Comparison of ENCODE assay signal across 20 mouse cellular contexts in genomic region chr4:45037455-45038410, GRCm38 (mm10). TPM values are rescaled to one million over a fixed set of nuclear protein-coding genes. Genes with fewer than 3 reads are reported as not detected.
DNase-seq lines count a peak whose midpoint lies in the region; ATAC-seq and TF ChIP-seq lines count a peak whose summit lies in the region.
"Had no signal": no experiment of that assay in that cellular context is flagged by ENCODE, and none has a peak within 500 bp of the region (broad histone marks: within the 10 kb centered on the region; RNA-seq: fewer than 3 reads in every experiment).

No protein-coding gene starts in this region.

- H3K4me2 ChIP-seq in limb, embryonic 14.5 days (replicated peaks; ENCODE audit: low read depth, low read length, severe bottlenecking) = no peak overlapping the region
- H3K4me2 ChIP-seq in heart, embryonic 12.5 days = 0 out of 2 replicates have a peak overlapping the region, but pooled peaks have one; percentile 1
- H3K4me2 ChIP-seq: forebrain, embryonic 13.5 days; hindbrain, embryonic 12.5 days; midbrain, embryonic 13.5 days; stomach, embryonic 15.5 days had no signal

- 88% methylated on average over 13 of the region's 13 CpGs for WGBS in limb, embryonic 14.5 days
- 91% methylated on average over 13 of the region's 13 CpGs for WGBS in limb, embryonic 10.5 days
- WGBS in heart, embryonic 12.5 days = 42% methylated on average over 13 of the region's 13 CpGs

- no peak overlapping the region for H3K4me3 ChIP-seq in limb, embryonic 14.5 days (replicated peaks; ENCODE audit: low read length)
- H3K4me3 ChIP-seq in limb, embryonic 10.5 days = no peak overlapping the region
- H3K4me3 ChIP-seq in heart, embryonic 12.5 days = no peak overlapping the region
- H3K4me3 ChIP-seq: forebrain, embryonic 13.5 days; hindbrain, embryonic 12.5 days; midbrain, embryonic 13.5 days; stomach, embryonic 15.5 days had no signal

- H3K27me3 ChIP-seq in limb, embryonic 14.5 days (ENCODE audit: control insufficient read depth, insufficient read depth, low read length) = no peaks in the 10 kb centered on the region
- no peaks in the 10 kb centered on the region for H3K27me3 ChIP-seq in limb, embryonic 10.5 days (ENCODE audit: low read depth, poor library complexity, severe bottlenecking)
- no peaks in the 10 kb centered on the region for H3K27me3 ChIP-seq in heart, embryonic 12.5 days (replicated peaks)
- H3K27me3 ChIP-seq: forebrain, embryonic 13.5 days; hindbrain, embryonic 12.5 days; midbrain, embryonic 13.5 days; Patski; stomach, embryonic 15.5 days had no signal

- peaks cover 64% of the 10 kb centered on the region for H3K36me3 ChIP-seq in limb, embryonic 14.5 days (ENCODE audit: control insufficient read depth, insufficient read depth, low read length)
- peaks cover 71% of the 10 kb centered on the region for H3K36me3 ChIP-seq in limb, embryonic 10.5 days
- H3K36me3 ChIP-seq in heart, embryonic 12.5 days = peaks cover 58% of the 10 kb centered on the region

- H3K9me3 ChIP-seq in limb, embryonic 14.5 days (ENCODE audit: control insufficient read depth, low read length) = no peaks in the 10 kb centered on the region
- H3K9me3 ChIP-seq in limb, embryonic 10.5 days (replicated peaks) = no peaks in the 10 kb centered on the region
- no peaks in the 10 kb centered on the region for H3K9me3 ChIP-seq in heart, embryonic 12.5 days (replicated peaks)
- H3K9me3 ChIP-seq: forebrain, embryonic 13.5 days; hindbrain, embryonic 12.5 days; midbrain, embryonic 13.5 days; stomach, embryonic 15.5 days had no signal

- H3K27ac ChIP-seq in limb, embryonic 14.5 days (replicated peaks; ENCODE audit: low read depth, low read length) = no peak overlapping the region
- H3K27ac ChIP-seq in limb, embryonic 10.5 days = no peak overlapping the region
- H3K27ac ChIP-seq in heart, embryonic 12.5 days (ENCODE audit: poor library complexity, severe bottlenecking) = peak overlapping the region; percentile 94
- H3K27ac ChIP-seq: forebrain, embryonic 13.5 days; hindbrain, embryonic 12.5 days; midbrain, embryonic 13.5 days; stomach, embryonic 15.5 days had no signal

- H3K9ac ChIP-seq in limb, embryonic 14.5 days (ENCODE audit: low read depth, low read length, severe bottlenecking) = no peak overlapping the region
- H3K9ac ChIP-seq in heart, embryonic 12.5 days = peak overlapping the region; percentile 35; the same call in 1 of the 2 replicates
- H3K9ac ChIP-seq: forebrain, embryonic 13.5 days; hindbrain, embryonic 12.5 days; midbrain, embryonic 13.5 days; stomach, embryonic 15.5 days had no signal

- H3K4me1 ChIP-seq in limb, embryonic 14.5 days (ENCODE audit: control insufficient read depth, insufficient read depth, low read length) = no peaks in the 10 kb centered on the region
- no peaks in the 10 kb centered on the region for H3K4me1 ChIP-seq in limb, embryonic 10.5 days
- H3K4me1 ChIP-seq in heart, embryonic 12.5 days (replicated peaks) = peaks cover 24% of the 10 kb centered on the region
- H3K4me1 ChIP-seq: forebrain, embryonic 13.5 days; hindbrain, embryonic 12.5 days; midbrain, embryonic 13.5 days had no signal

- intact Hi-C loops in heart, postnatal 36 days (cut with DNase I) = no loop called here

- DNase-seq in limb, embryonic 14.5 days (ENCODE audit: low spot score) = no peak
- DNase-seq in limb, embryonic 10.5 days (ENCODE audit: low spot score) = no peak
- DNase-seq in heart, adult 8-10 months (ENCODE audit: low spot score) = peak; percentile 55
- peak; percentile 52 to 53 for DNase-seq in heart, postnatal 36 days
- no peak for DNase-seq in thymus, postnatal 4 days
- no peak for DNase-seq in urinary bladder, adult 2 months (ENCODE audit: low spot score)
- DNase-seq: adrenal gland, postnatal 14 days; cerebellum, adult 11-12 months; cerebellum, postnatal 36 days; gastrocnemius, postnatal 25 days; right cerebral cortex, adult 18-20 months; spleen, adult 18-20 months; thymus, postnatal 14 days had no signal

- 0 out of 2 replicates have a peak, but pooled peaks have one; percentile 15 for ATAC-seq in limb, embryonic 14.5 days (ENCODE audit: low FRiP score, low read depth)
- peak; percentile 65 for ATAC-seq in heart, embryonic 12.5 days (ENCODE audit: insufficient number of reproducible peaks, low FRiP score)
- ATAC-seq: activated CD4-positive, CD25-positive, alpha-beta regulatory T cell, adult 4 months; forebrain, embryonic 13.5 days; midbrain, embryonic 13.5 days; Patski had no signal

- no peak for TF ChIP-seq POLR2A in limb, embryonic 14.5 days (IDR thresholded peaks at IDR 0.05; ENCODE audit: borderline replicate concordance, extremely low read depth, insufficient read depth, insufficient read length)

RNA-seq across cellular contexts. Expression of gene Polr1e, which starts 19.4 kb away (rescaled TPM):
- polyA plus RNA-seq in limb, embryonic 14.5 days (2012; rRNA removed) = 19.3 and 22.2 TPM in 2 replicates
- polyA plus RNA-seq in limb, embryonic 14.5 days (2014; fragmentation: Nextera tagmentation; extraction: Ambion mirVana) = 36.5 and 38.8 TPM in 2 replicates
- polyA plus RNA-seq in limb, embryonic 10.5 days (2016; fragmentation: Nextera tagmentation; extraction: Ambion mirVana) = 60.8 and 71.9 TPM in 2 replicates
- total RNA-seq in heart, adult 8-10 months (2022) = 10 to 100 TPM; 17.5 to 23.3 (median 20.6) TPM
- 52.1 and 63.0 TPM in 2 replicates for polyA plus RNA-seq in heart, embryonic 12.5 days (2016; fragmentation: Nextera tagmentation; extraction: Ambion mirVana)
- total RNA-seq in heart, postnatal 36 days (2021) = 10 to 100 TPM; 21.9 to 24.8 TPM
- polyA plus RNA-seq in urinary bladder, adult 2 months (2012; rRNA removed) = 14.1 and 17.2 TPM in 2 replicates

RNA-seq across cellular contexts. Expression of gene Zbtb5, which starts 25.5 kb away (rescaled TPM):
- 16.0 and 21.2 TPM in 2 replicates for polyA plus RNA-seq in limb, embryonic 14.5 days (2012; rRNA removed)
- polyA plus RNA-seq in limb, embryonic 14.5 days (2014; fragmentation: Nextera tagmentation; extraction: Ambion mirVana) = 27.4 and 29.3 TPM in 2 replicates
- 35.5 and 43.0 TPM in 2 replicates for polyA plus RNA-seq in limb, embryonic 10.5 days (2016; fragmentation: Nextera tagmentation; extraction: Ambion mirVana)
- 1 to 10 TPM; 3.8 to 5.2 (median 4.6) TPM for total RNA-seq in heart, adult 8-10 months (2022)
- 19.5 and 20.4 TPM in 2 replicates for polyA plus RNA-seq in heart, embryonic 12.5 days (2016; fragmentation: Nextera tagmentation; extraction: Ambion mirVana)
- total RNA-seq in heart, postnatal 36 days (2021) = 1 to 10 TPM; 6.0 to 6.1 TPM
- 8.5 and 8.6 TPM in 2 replicates for polyA plus RNA-seq in urinary bladder, adult 2 months (2012; rRNA removed)

RNA-seq across cellular contexts. Expression of gene Fbxo10, which starts 46.7 kb away (rescaled TPM):
- polyA plus RNA-seq in limb, embryonic 14.5 days (2012; rRNA removed) = 28.9 and 34.0 TPM in 2 replicates
- 15.0 and 16.4 TPM in 2 replicates for polyA plus RNA-seq in limb, embryonic 14.5 days (2014; fragmentation: Nextera tagmentation; extraction: Ambion mirVana)
- polyA plus RNA-seq in limb, embryonic 10.5 days (2016; fragmentation: Nextera tagmentation; extraction: Ambion mirVana) = 13.7 and 17.9 TPM in 2 replicates
- 10 to 100 TPM in 3 of 4 experiments, 1 to 10 TPM in 1; 8.2 to 11.5 (median 10.7) TPM for total RNA-seq in heart, adult 8-10 months (2022)
- 17.7 TPM in 2 replicates for polyA plus RNA-seq in heart, embryonic 12.5 days (2016; fragmentation: Nextera tagmentation; extraction: Ambion mirVana)
- 10 to 100 TPM; 10.4 to 12.0 TPM for total RNA-seq in heart, postnatal 36 days (2021)
- 10.4 and 11.1 TPM in 2 replicates for polyA plus RNA-seq in urinary bladder, adult 2 months (2012; rRNA removed)

RNA-seq across cellular contexts. Expression of gene Grhpr, which starts 56.5 kb away (rescaled TPM):
- polyA plus RNA-seq in limb, embryonic 14.5 days (2012; rRNA removed) = 42.1 and 48.0 TPM in 2 replicates
- polyA plus RNA-seq in limb, embryonic 14.5 days (2014; fragmentation: Nextera tagmentation; extraction: Ambion mirVana) = 49.3 and 51.2 TPM in 2 replicates
- polyA plus RNA-seq in limb, embryonic 10.5 days (2016; fragmentation: Nextera tagmentation; extraction: Ambion mirVana) = 80.9 and 91.8 TPM in 2 replicates
- 10 to 100 TPM; 34.0 to 54.1 (median 44.9) TPM for total RNA-seq in heart, adult 8-10 months (2022)
- 89.0 and 89.3 TPM in 2 replicates for polyA plus RNA-seq in heart, embryonic 12.5 days (2016; fragmentation: Nextera tagmentation; extraction: Ambion mirVana)
- total RNA-seq in heart, postnatal 36 days (2021) = 10 to 100 TPM; 36.9 to 41.9 TPM
- 34.9 and 38.4 TPM in 2 replicates for polyA plus RNA-seq in urinary bladder, adult 2 months (2012; rRNA removed)

Comparison
In these comparisons a context has a peak if more than half of its experiments do, and no peak if none do; other contexts are left out.
1. DNase-seq: peak in heart, adult 8-10 months (single experiment) and heart, postnatal 36 days (2 of 2); none in limb, embryonic 14.5 days (single experiment), limb, embryonic 10.5 days (single experiment), thymus, postnatal 4 days (single experiment) and urinary bladder, adult 2 months (single experiment).